Mouse (Mus musculus): ENCODE measurements at regions not wholly inside any gene's neighbourhood (a gene's known extent, or its start where the extent isn't known, plus 50 kb on each side); places are given as distances from the start of the nearest gene placed in this dataset.
"Not testable (repeated sequence)": the region's sequence is repeated elsewhere in the genome, so short reads cannot be mapped to it uniquely, and the experiment has no call there.

- intact Hi-C loops (cut with DNase I) = no loop called here
Measured at GRCm38 (mm10) chr11:91524019-91524418, 53.3 kb downstream of the Kif2b start.

DNA sequence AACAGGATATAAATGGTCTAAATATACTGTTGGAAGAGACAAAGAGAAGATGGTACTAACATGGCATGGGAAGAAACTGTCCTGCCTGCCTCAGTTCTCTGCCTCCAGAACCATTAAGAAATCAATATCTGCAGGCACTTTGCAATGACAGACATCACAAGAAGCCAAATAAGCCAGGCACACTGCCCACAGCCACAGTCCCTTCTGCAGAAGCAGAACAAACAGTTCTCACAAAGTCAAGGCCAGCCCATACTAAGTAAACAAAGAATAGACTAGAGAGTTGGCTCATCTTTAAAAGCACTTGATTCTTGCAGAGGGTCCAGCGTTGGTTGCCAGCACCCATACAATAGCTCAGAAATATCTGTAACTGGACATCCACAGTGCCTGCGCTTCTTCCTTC lies 98.1 kb downstream of the Kif2b start:
- intact Hi-C loops (cut with DNase I) = no loop called here
- DNase-seq = no peak

More at GRCm38 (mm10) chr11:91524019-91524418, 53.3 kb downstream of the Kif2b start:
- DNase-seq = no peak

- DNase-seq = no peak
- intact Hi-C loops (cut with DNase I) = no loop called here
Measured at GRCm38 (mm10) chr11:91463578-91464401, 113.6 kb downstream of the Kif2b start.

GRCm38 (mm10) chr11:91461946-91462345 lies 115.4 kb downstream of the Kif2b start:
- intact Hi-C loops (cut with DNase I) = no loop called here
- no peak for DNase-seq

GRCm38 (mm10) chr11:91442361-91442760 lies 135.0 kb downstream of the Kif2b start:
- intact Hi-C loops (cut with DNase I) = no loop called here
- DNase-seq = no peak

DNA sequence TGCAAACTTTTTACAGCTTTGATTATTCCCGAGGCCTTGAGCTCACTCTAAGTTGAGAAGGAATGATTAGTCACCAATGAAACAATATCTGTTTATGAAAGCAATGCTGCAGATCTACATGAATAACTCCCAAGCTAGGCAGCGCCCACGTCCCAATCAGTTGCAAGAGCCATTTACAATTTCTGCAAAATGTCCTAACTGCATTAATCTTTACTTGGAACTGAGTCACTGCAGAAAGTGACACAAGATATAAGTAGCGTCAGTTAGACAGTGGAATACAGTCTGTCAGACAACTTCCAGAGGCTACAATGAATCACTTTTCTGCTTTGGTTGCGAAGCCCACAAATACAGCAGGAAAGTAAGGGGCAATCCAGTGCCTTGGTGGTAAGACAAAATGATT lies 145.2 kb downstream of the Kif2b start:
- DNase-seq = no peak
- intact Hi-C loops (cut with DNase I) = no loop called here

- DNase-seq = no peak
- intact Hi-C loops (cut with DNase I) = no loop called here
Measured at GRCm38 (mm10) chr11:91426731-91427130, 150.6 kb downstream of the Kif2b start.

- intact Hi-C loops (cut with DNase I) = no loop called here
- DNase-seq = no peak
Measured at GRCm38 (mm10) chr11:91387172-91387571, 190.2 kb downstream of the Kif2b start.

DNA sequence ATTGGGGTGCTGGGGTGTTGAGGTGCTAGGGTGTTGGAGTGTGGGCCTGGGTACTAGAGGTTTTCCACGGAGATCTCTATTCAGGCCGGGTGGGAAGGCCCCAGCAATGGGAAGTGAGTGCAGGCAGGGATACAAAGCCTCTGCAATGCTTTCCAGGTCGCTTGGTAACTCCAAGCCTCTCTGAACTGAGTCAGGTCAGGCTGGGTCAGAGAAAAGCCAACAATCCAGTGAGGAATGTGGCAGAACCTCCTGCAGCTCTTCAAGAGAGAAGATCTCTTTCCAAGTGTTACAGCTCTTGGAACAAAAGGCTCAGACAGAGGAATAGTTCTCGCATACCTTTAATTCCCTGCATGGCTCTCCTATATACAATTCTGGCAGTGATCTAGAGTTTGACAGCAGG lies 220.3 kb downstream of the Kif2b start:
- intact Hi-C loops (cut with DNase I) = no loop called here
- DNase-seq = no peak

DNA sequence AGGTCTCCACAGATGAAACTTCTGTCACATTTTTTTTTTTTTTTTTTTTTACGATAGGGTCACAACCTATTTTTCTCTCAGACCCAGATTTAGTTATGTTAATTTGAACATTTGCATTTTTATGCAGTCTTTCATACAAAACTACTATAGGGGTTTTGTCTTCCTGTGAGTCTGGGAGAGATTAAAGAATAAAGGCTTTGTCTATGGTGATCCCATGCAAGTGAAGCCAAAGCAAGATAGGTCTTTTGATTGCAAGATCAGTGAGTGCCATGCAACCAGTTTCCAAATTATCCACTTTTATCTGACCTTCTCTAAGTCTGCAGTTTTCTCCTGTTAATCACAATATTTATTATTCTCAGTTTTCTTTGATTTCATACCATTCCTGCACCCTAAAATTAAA lies 234.7 kb downstream of the Kif2b start:
- no peak for DNase-seq
- intact Hi-C loops (cut with DNase I) = no loop called here

DNA sequence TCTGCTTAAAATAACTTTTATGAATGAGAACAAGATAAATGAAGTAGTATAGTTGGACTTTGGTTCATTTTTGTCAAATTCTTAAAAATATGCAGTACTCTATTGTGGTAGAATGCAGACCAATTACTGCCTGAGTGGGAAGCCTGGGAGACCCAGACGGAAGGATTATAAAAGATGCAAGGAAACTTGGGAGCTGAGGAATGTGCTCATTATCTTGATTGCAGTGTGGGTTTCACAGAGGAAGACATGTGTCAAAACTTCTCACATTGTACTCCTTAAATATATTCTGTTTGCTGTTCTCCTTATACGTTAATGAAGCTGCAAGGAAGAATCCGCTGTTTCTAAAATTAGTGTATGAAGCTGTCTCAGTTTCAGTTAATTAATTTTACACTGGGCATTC lies 244.3 kb downstream of the Kif2b start:
- intact Hi-C loops (cut with DNase I) = no loop called here
- no peak for DNase-seq

DNA sequence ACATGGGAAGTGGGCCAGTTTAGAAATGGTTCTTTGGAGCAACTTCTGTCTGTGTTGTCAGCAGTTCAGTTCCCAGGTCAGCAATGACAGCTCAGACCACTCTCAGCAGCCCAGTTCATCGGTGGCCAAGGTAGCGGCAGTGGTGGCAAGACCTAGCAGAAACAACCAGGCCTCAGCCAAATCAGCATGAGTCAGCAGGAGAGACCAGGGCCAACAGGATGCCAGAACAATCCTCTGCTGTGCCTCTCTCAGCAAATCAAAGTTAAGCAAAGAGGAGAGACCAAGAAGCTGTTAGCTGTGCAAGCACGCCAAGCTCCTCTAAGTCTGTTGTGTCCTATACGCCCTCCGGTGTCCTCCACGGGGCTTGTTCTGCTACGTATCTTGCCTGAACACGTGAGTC lies 249.8 kb downstream of the Kif2b start:
- DNase-seq = no peak
- intact Hi-C loops (cut with DNase I) = no loop called here

GRCm38 (mm10) chr11:91310212-91310742 lies 267.1 kb downstream of the Kif2b start:
- no peak for DNase-seq
- intact Hi-C loops (cut with DNase I) = no loop called here

DNA sequence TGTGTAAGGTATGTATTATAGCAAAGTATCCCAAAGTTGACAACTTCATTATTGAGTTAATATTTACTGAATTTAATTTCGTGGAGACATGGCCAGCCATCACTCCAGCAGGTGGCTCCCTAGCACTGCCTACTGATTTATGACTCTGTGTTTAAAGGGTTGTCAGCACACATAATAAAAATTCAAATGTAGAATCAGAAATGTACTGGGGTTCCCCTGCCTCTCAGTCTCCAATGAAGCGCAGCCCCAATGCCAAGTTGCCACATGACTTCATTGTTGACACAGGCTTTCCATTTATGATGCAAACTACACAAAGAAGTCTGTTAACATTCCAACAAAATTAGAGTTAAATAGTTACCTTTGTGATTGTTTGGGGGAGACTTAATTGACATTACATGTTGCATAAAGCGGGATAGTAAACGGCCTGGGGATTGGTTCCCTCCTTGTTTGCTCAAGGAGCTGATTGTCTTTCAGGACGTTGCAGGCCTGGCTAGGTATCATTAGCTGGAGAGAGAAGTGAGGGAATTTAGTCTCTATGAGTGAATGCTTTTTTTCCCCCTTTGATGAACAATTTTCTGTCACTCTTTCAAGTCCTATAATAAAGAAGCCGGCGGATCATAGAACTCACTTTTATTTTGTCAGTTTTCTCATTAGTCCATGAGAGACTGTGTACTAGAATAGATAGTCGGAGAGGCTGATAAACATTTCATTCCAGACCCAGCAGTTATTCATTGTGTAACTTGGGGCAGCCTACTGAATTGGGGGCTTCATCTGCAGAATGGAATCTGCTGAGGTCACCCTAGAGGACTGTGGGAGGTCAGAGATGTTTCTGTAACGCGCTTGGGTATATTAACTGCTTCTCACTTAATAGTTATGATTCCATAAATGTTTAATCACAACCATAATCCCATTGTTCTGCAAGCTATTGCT lies 287.9 kb downstream of the Kif2b start:
- intact Hi-C loops (cut with DNase I) = no loop called here
- DNase-seq = peak; percentile 3 to 8

DNA sequence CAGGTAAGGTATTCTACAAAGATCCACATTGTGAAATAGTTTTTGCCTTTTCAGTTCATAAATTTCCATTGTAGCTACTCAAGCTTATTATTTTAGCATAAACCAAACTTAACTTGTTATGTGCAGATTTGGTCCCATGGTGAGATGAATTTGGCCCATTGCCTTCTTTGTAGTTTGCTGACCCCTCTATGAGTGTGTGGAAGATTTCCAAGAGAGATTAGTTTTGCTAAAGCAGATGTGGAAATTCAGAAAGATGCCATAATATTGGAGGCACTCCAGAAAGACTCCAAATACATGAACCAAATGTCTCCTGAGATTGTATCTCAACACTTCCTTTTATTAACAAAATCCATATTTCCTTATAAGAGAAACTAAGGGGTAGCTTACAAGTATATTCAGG lies 291.0 kb downstream of the Kif2b start:
- no peak for DNase-seq
- intact Hi-C loops (cut with DNase I) = no loop called here

DNA sequence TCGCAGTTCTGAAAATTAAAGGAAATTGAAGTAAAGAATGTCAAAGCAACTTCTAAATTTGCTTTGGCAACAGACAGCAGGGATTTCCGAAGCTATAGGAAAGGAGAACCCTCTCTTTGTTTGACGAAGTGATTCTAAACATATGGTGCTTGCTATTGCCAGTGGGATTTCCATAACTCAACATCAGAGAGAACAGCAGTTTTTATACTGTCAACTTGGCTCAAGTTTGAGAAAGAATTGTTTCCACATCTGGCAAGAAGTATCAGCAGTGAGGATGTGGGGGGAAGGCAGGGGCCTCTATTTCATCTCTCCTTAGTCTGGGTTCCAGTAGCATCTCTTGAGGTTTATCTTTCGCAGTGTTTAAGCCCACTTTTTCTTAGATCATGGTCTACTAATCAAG lies 315.1 kb downstream of the Kif2b start:
- no peak for DNase-seq
- intact Hi-C loops (cut with DNase I) = no loop called here

DNA sequence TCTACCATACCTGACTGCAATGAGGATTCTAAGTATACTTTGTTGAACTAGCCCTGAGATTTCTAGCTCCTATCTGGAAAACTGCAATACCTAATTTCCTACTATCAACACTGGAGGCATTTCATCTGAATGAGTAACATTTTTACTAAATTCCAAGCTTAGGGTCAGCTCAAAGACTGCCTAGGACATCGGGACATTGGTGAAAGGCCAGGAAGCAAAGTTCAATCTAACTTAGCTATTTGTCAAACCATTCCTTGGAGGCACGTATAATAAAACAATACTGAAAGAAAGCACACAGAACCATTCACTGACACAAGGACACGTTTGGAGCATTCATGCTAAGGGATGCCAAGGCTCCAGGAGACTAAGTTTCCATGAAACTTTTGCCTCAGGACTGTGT lies 335.3 kb downstream of the Kif2b start:
- DNase-seq; intact Hi-C loops (cut with DNase I): not testable (repeated sequence)

DNA sequence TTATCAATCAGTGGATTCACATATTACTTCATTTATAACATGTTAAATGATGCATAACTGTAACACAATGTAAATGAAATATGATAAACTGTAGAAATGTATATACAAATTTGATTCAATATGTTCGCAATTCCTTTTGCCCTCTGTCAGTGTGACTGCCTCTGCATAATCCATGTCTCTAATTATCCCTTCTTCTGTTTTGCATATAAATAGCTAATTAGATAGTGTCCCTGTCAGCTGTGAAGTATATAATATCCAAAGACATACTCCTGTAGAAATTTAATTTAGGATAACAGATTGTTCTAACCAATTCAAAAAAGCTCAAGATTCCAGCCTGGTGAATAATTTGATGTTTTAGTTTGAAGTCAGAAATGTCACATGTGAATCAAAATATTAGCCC lies 361.2 kb downstream of the Kif2b start:
- no peak for DNase-seq
- intact Hi-C loops (cut with DNase I) = no loop called here

DNA sequence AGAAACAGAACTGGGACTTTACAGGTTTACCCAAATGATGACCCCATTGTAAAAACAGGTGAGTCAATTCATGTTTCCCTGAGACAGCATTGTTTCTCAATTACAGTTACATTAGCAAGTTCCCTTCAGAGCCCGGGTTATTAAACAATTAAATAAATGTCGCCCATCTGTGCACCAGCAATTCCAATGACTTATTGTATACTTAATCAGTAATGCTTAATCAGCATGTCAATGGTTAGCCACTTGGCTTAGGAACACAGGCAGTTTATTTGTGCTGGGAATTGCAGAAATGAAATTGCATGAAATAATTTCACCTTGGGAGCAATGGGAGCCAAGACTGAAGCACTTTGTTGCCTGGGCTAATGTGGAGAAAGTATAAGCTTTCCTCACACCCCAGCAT lies 364.3 kb downstream of the Kif2b start:
- no peak for DNase-seq

GRCm38 (mm10) chr11:91206470-91206869 lies 370.9 kb downstream of the Kif2b start:
- intact Hi-C loops (cut with DNase I) = no loop called here
- no peak for DNase-seq

More for the DNA sequence above, 364.3 kb downstream of the Kif2b start:
- intact Hi-C loops (cut with DNase I) = no loop called here

DNA sequence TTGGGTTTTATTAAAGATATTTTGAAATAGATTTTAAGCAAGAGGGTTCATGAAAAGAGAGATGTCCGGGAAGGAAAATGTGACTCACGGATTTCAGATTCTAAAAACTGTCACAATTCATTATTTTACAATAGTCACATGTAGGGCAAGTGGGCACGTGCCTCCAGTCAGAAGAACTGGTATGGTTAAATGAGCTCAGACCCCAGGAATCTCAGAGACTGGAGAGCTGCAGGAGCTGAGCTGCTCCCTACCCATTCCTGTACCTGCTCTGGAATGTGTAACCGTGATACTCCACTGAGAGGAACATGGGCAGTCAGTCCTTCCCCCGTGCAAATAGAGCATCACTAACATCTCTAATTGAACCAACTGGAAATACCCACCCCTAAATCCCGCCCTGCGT lies 372.9 kb downstream of the Kif2b start:
- DNase-seq = no peak
- intact Hi-C loops (cut with DNase I) = no loop called here

- intact Hi-C loops (cut with DNase I) = no loop called here
Measured at GRCm38 (mm10) chr11:91196841-91197240, 380.5 kb downstream of the Kif2b start.

More at GRCm38 (mm10) chr11:91196841-91197240, 380.5 kb downstream of the Kif2b start:
- DNase-seq = no peak
